Mouse (Mus musculus): ENCODE results near the gene Pikfyve.

The Pikfyve gene

DNA sequence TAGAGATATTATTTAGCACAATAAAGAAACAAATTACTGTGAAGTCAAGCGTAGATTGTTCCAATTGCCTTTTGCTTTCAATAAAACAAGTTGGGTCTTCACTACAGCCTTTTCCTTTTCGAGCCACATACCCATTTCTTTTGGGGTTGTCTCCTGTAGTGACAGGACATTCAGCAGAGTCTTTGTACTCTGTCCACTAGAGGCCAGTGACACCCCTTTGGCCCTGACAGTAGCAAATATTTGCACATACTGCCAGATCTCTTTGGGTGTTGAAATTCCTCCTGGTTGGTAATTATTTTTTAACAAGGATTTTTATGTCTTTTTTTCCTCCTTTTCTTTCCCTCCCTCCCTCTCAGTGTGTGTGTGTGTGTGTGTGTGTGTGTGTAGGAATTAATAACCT, 126.4 kb downstream of the Pikfyve start:
- DNase-seq (ENCODE audit: low spot score in 2 of 2), result no peak

DNA sequence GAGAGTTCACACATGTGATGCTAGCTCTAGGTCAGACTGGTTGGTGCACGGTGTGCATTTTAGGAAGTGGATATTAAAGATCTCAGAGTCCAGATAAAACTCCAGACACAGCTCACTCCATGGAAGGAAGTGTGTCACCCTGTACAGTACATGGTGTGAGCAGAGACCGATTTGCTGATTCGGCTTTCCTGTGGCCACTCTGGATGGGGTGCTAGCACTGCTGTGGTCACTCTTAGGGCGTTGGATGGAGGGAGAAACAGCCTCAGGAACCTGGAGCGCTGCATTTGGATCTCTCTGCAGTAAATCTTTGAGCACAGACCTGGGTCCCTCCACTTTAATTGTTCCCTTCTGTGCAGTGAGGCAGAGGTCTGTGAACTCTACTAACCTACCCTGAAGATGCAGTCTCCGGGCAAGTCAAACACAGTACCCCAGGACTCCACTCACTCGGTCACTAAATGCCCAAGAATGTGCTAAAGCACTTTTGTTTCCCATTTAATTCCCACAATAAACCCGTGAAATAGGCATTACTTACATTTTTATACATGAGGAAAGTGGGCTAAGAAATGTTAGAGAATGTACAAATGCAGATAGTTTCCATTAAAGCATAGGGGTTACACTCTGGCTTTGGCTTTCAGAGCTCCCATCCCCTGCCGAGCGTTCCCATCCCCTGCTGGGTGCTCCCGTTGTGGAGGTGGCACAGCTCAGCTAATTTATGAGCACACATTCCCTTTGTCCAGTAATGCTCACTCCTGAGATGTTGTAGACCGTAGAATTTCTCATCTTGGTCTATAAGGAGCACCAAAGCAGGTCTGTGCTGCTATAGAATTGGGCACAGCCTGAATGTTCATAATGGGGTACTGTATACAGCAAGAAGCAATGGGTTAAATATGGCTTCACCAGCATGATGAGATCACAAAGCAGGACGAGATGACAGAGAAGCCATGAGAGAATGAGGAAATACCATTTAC, 127.9 kb downstream of the Pikfyve start:
- DNase-seq (ENCODE audit: low spot score in 2 of 2), result no peak

DNA sequence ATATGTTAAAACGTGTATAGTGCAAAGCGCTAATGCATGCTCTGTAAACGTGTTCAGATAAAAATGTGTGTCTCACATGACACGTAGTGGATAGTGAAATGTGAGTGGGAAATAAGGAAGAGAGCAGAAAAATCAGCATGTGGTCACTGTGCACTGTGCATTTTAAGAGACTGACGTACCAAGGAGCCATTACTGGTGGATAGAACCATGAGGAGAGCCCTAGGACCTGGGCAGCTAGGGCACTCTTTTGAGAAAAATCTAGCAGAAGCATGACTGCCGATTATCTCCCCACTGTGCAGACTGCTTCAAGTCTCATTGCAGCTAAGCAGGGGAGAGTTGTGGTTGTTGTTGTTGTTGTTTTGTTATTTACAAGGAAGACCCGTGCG, 128.5 kb downstream of the Pikfyve start:
- DNase-seq (ENCODE audit: low spot score in 2 of 2), result no peak

Measured in right cerebral cortex, postnatal 10 days (tissue).